Mouse (Mus musculus) MEL (cell line): Measurements from ENCODE around the gene Tedc1. TPM values are rescaled to one million over a fixed set of nuclear protein-coding genes. Genes with fewer than 3 reads are reported as not detected.

Experiments used
- DNase-seq: peaks from one replicate; pipeline ENCODE4 v3.0.0; 2011; ENCODE audit warnings: low read depth, low spot score
- H3K27ac ChIP-seq: 2 replicates; pipeline ENCODE4 v1.5.1; 2012; ENCODE audit warnings: low read depth, mild to moderate bottlenecking, control low read depth, low read length, moderate library complexity; ENCODE audit not compliant: control insufficient read depth
- H3K27me3 ChIP-seq, 2 experiments: fragments of 150-350 bp in 1 of 2; sonication (generic) in 1 of 2; 2 replicates each; pipeline ENCODE4 v1.6.1; 2012; ENCODE audit warnings: low read length in 2 of 2, mild to moderate bottlenecking in 2 of 2, improper control_type of control experiment in 1 of 2, moderate library complexity in 1 of 2; ENCODE audit not compliant: insufficient read depth in 2 of 2, control insufficient read depth in 1 of 2
- H3K36me3 ChIP-seq, 2 experiments: 2 replicates each; pipeline ENCODE4 v1.6.1; 2012 to 2014; ENCODE audit warnings: low read length in 2 of 2, improper control_type of control experiment in 1 of 2, inconsistent platforms in 1 of 2, mild to moderate bottlenecking in 1 of 2; ENCODE audit not compliant: insufficient read depth in 2 of 2, control insufficient read depth in 1 of 2
- H3K4me1 ChIP-seq, 2 experiments: fragments of 150-350 bp in 1 of 2; sonication (generic) in 1 of 2; 2 replicates each; pipeline ENCODE4 v1.6.1; 2012; ENCODE audit warnings: low read length in 2 of 2, improper control_type of control experiment in 1 of 2, mild to moderate bottlenecking in 1 of 2; ENCODE audit not compliant: insufficient read depth in 2 of 2, control insufficient read depth in 1 of 2
- H3K4me3 ChIP-seq, 2 experiments: fragments of 150-350 bp in 1 of 2; sonication (generic) in 1 of 2; 2 replicates each; pipeline ENCODE4 v1.5.1; 2012; ENCODE audit warnings: low read depth in 2 of 2, low read length in 2 of 2, mild to moderate bottlenecking in 2 of 2, moderate library complexity in 2 of 2, control low read depth in 1 of 2, improper control_type of control experiment in 1 of 2; ENCODE audit not compliant: control insufficient read depth in 1 of 2, insufficient read depth in 1 of 2
- H3K79me2 ChIP-seq: 2 replicates; pipeline ENCODE4 v1.6.1; 2012; ENCODE audit warnings: mild to moderate bottlenecking, low read length, moderate library complexity; ENCODE audit not compliant: control insufficient read depth, poor library complexity, insufficient read depth
- H3K9ac ChIP-seq: 2 replicates; pipeline ENCODE4 v1.6.1; 2012; ENCODE audit warnings: low read depth, mild to moderate bottlenecking, control low read depth, low read length, moderate library complexity; ENCODE audit not compliant: control insufficient read depth, poor library complexity, severe bottlenecking
- H3K9me3 ChIP-seq: fragments of 150-350 bp; sonication (generic); replicated peaks from 2 replicates; pipeline ENCODE4 v1.6.1; 2012; ENCODE audit warnings: mild to moderate bottlenecking, low read length, improper control_type of control experiment, moderate library complexity; ENCODE audit not compliant: insufficient read depth
- BHLHE40 ChIP-seq: IDR thresholded peaks from 2 replicates; pipeline ENCODE4 v1.6.1; 2012; ENCODE audit warnings: low read depth, mild to moderate bottlenecking, inconsistent platforms, low read length, improper control_type of control experiment, borderline replicate concordance
- CHD1 ChIP-seq: IDR thresholded peaks from 2 replicates; pipeline ENCODE4 v1.6.1; 2012; ENCODE audit warnings: low read depth, mild to moderate bottlenecking, inconsistent platforms, low read length, improper control_type of control experiment
- CTCF ChIP-seq, 3 experiments: IDR thresholded peaks in 2 of 3; conservative IDR thresholded peaks in 1 of 3; 2 replicates each; pipeline ENCODE4 v1.5.1; 2011 to 2012; ENCODE audit warnings: low read length in 3 of 3, low read depth in 2 of 3, mild to moderate bottlenecking in 2 of 3, improper control_type of control experiment in 1 of 3, inconsistent platforms in 1 of 3, mixed read lengths in 1 of 3, moderate library complexity in 1 of 3; ENCODE audit not compliant: control insufficient read depth in 1 of 3, insufficient read depth in 1 of 3, poor library complexity in 1 of 3, severe bottlenecking in 1 of 3
- ELF1 ChIP-seq: IDR thresholded peaks from 2 replicates; pipeline ENCODE4 v1.6.1; 2014; ENCODE audit warnings: low read depth, mild to moderate bottlenecking, inconsistent platforms, low read length, improper control_type of control experiment, moderate library complexity
- EP300 ChIP-seq, 2 experiments: IDR thresholded peaks; 2 replicates each; pipeline ENCODE4 v1.6.1; 2011; ENCODE audit warnings: improper control_type of control experiment in 2 of 2, low read length in 2 of 2, low read depth in 1 of 2, mild to moderate bottlenecking in 1 of 2
- GABPA ChIP-seq: IDR thresholded peaks from 2 replicates; pipeline ENCODE4 v1.6.1; 2012; ENCODE audit warnings: low read depth, mild to moderate bottlenecking, inconsistent platforms, low read length, improper control_type of control experiment, moderate library complexity
- HCFC1 ChIP-seq: IDR thresholded peaks from 2 replicates; pipeline ENCODE4 v1.6.1; 2012; ENCODE audit warnings: low read depth, mild to moderate bottlenecking, inconsistent platforms, low read length, improper control_type of control experiment, moderate library complexity
- JUND ChIP-seq: IDR thresholded peaks from 2 replicates; pipeline ENCODE4 v1.6.1; 2011; ENCODE audit warnings: low read depth, mild to moderate bottlenecking, improper control_type of control experiment, low read length
- KAT2A ChIP-seq: conservative IDR thresholded peaks from 2 replicates; pipeline ENCODE4 v1.6.1; 2012; ENCODE audit warnings: low read depth, low read length, improper control_type of control experiment, inconsistent platforms
- MAFK ChIP-seq: IDR thresholded peaks from 2 replicates; pipeline ENCODE4 v1.6.1; 2011; ENCODE audit warnings: low read depth, mild to moderate bottlenecking, low read length, improper control_type of control experiment, borderline replicate concordance
- MAX ChIP-seq: IDR thresholded peaks from 2 replicates; pipeline ENCODE4 v1.6.1; 2011; ENCODE audit warnings: low read length, improper control_type of control experiment
- MAZ ChIP-seq: IDR thresholded peaks from 2 replicates; pipeline ENCODE4 v1.6.1; 2012; ENCODE audit warnings: low read depth, mild to moderate bottlenecking, inconsistent platforms, low read length, improper control_type of control experiment
- MXI1 ChIP-seq: IDR thresholded peaks from 2 replicates; pipeline ENCODE4 v1.6.1; 2011; ENCODE audit warnings: mild to moderate bottlenecking, low read depth, low read length, improper control_type of control experiment
- MYB ChIP-seq: IDR thresholded peaks from 2 replicates; pipeline ENCODE4 v1.6.1; 2011; ENCODE audit warnings: mild to moderate bottlenecking, low read depth, low read length, improper control_type of control experiment
- MYC ChIP-seq: IDR thresholded peaks from 2 replicates; pipeline ENCODE4 v1.6.1; 2011; ENCODE audit warnings: low read depth, mild to moderate bottlenecking, low read length, improper control_type of control experiment, moderate library complexity
- NELFE ChIP-seq: IDR thresholded peaks from 2 replicates; pipeline ENCODE4 v1.6.1; 2011; ENCODE audit warnings: low read depth, low read length, improper control_type of control experiment
- POLR2AphosphoS2 ChIP-seq: IDR thresholded peaks from 2 replicates; pipeline ENCODE4 v1.6.1; 2011; ENCODE audit warnings: low read length, improper control_type of control experiment
- POLR2AphosphoS5 ChIP-seq: IDR thresholded peaks from 2 replicates; pipeline ENCODE4 v1.6.1; 2012; ENCODE audit warnings: low read depth, borderline replicate concordance, mild to moderate bottlenecking, inconsistent platforms, low read length, moderate library complexity, mixed read lengths
- RAD21 ChIP-seq: IDR thresholded peaks from 2 replicates; pipeline ENCODE4 v1.6.1; 2011; ENCODE audit warnings: mild to moderate bottlenecking, low read depth, low read length, improper control_type of control experiment
- RCOR1 ChIP-seq: IDR thresholded peaks from 2 replicates; pipeline ENCODE4 v1.6.1; 2012; ENCODE audit warnings: low read depth, mild to moderate bottlenecking, inconsistent platforms, low read length, improper control_type of control experiment
- SIN3A ChIP-seq: IDR thresholded peaks from 2 replicates; pipeline ENCODE4 v1.6.1; 2012; ENCODE audit warnings: low read length, improper control_type of control experiment, inconsistent platforms
- TAL1 ChIP-seq: IDR thresholded peaks from 2 replicates; pipeline ENCODE4 v1.6.1; 2012; ENCODE audit warnings: mild to moderate bottlenecking, inconsistent platforms, low read length, moderate library complexity, mixed read lengths
- TBP ChIP-seq: IDR thresholded peaks from 2 replicates; pipeline ENCODE4 v1.8.0; 2011; ENCODE audit warnings: low read depth, low read length, improper control_type of control experiment
- UBTF ChIP-seq: IDR thresholded peaks from 2 replicates; pipeline ENCODE4 v1.6.1; 2012; ENCODE audit warnings: low read depth, mild to moderate bottlenecking, inconsistent platforms, low read length, improper control_type of control experiment, moderate library complexity, borderline replicate concordance; ENCODE audit not compliant: insufficient read depth
- USF1 ChIP-seq: IDR thresholded peaks from 2 replicates; pipeline ENCODE4 v1.6.1; 2014; ENCODE audit warnings: low read depth, mild to moderate bottlenecking, inconsistent platforms, low read length, improper control_type of control experiment, moderate library complexity
- ZC3H11A ChIP-seq: IDR thresholded peaks from 2 replicates; pipeline ENCODE4 v1.6.1; 2012; ENCODE audit warnings: low read depth, mild to moderate bottlenecking, inconsistent platforms, low read length, improper control_type of control experiment
- ZKSCAN1 ChIP-seq: IDR thresholded peaks from 2 replicates; pipeline ENCODE4 v1.6.1; 2012; ENCODE audit warnings: low read depth, mild to moderate bottlenecking, inconsistent platforms, low read length, improper control_type of control experiment, moderate library complexity
- ZMIZ1 ChIP-seq: IDR thresholded peaks from 2 replicates; pipeline ENCODE4 v1.6.1; 2012; ENCODE audit warnings: low read depth, mild to moderate bottlenecking, inconsistent platforms, low read length, improper control_type of control experiment, moderate library complexity
- ZNF384 ChIP-seq: IDR thresholded peaks from 2 replicates; pipeline ENCODE4 v1.6.1; 2012; ENCODE audit warnings: low read depth, mild to moderate bottlenecking, inconsistent platforms, low read length, improper control_type of control experiment
- polyA plus RNA-seq, 2 experiments: library from polyadenylated mRNA; stranded (reverse) in 1 of 2; unstranded in 1 of 2; fragments of >175 nt in 1 of 2; fragments of >200 nt in 1 of 2; gene quantifications; 2 replicates each; pipeline versions ENCODE4 v1.2.1 to v1.2.4; 2012; ENCODE audit warnings: low replicate concordance in 2 of 2, low read depth in 1 of 2; ENCODE audit not compliant: insufficient read length in 2 of 2, insufficient read depth in 1 of 2, missing spikeins in 1 of 2
- total RNA-seq: library from RNA; depleted of rRNA; stranded (reverse); fragments of 300-350 nt; gene quantifications from 2 replicates; pipeline ENCODE4 v1.2.3, GENCODE M21; 2012

The Tedc1 gene
- total and polyA plus RNA-seq, 3 experiments = 50.7 to 74.7 TPM; not detected in 1

DNA sequence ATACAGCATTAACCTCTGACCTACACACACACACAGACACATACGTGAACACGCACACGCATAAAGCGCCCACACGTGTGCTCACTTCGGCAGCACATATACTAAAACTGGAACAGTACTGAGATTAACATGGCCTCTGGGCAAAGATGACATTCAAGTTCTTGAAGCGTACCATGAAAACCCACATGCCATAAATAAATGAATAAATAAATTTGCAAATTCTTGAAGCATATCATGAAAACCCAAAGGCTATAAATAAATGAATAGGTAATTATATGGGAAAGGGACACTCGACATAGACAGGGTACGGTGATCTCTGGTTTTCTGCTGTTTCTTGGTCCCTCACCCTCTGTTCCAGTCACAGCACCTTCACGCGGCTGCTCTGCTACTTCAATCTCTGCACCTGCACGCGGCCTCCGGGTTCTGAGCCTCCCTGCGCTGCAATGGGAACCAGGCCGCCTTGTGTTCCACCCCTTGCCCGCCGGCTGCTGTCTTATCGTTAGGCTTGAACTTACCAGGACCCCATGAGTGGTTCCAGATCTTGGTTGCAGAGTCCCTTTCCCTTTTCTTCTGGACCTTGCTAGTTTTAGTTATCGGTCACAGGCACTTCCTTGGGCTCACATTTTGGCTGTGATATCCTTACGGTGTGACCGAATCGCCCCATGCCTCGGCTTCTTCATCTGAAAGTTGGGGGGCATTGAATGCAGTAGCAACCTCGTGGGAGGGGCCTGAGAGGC lies 58.0 kb downstream of the Tedc1 start (continued):
- TF ChIP-seq POLR2AphosphoS5 = no peak
- no peak for TF ChIP-seq ZC3H11A
- TF ChIP-seq ELF1 = no peak
- 0 out of 2 replicates have a peak, but pooled peaks have one; percentile 26 for TF ChIP-seq USF1
- peak; percentile 64 for TF ChIP-seq MAX
- TF ChIP-seq ZMIZ1 = 0 out of 2 replicates have a peak, but pooled peaks have one; percentile 22
- TF ChIP-seq TAL1 = peak; percentile 33; the same call in 1 of the 2 replicates
- no peak for TF ChIP-seq RAD21
- TF ChIP-seq NELFE = peak; percentile 71
- no peak; the same call in 1 of the 2 replicates for TF ChIP-seq MAZ
- TF ChIP-seq POLR2AphosphoS2 = no peak
- peak; percentile 88 for TF ChIP-seq BHLHE40
- no peak for TF ChIP-seq MAFK
- no peak for TF ChIP-seq KAT2A
- peak; percentile 17; the same call in 1 of the 2 replicates for TF ChIP-seq HCFC1
- peak; percentile 50; the same call in 1 of the 2 replicates for TF ChIP-seq CHD1
- TF ChIP-seq TBP = 0 out of 2 replicates have a peak, but pooled peaks have one; percentile 13

DNA sequence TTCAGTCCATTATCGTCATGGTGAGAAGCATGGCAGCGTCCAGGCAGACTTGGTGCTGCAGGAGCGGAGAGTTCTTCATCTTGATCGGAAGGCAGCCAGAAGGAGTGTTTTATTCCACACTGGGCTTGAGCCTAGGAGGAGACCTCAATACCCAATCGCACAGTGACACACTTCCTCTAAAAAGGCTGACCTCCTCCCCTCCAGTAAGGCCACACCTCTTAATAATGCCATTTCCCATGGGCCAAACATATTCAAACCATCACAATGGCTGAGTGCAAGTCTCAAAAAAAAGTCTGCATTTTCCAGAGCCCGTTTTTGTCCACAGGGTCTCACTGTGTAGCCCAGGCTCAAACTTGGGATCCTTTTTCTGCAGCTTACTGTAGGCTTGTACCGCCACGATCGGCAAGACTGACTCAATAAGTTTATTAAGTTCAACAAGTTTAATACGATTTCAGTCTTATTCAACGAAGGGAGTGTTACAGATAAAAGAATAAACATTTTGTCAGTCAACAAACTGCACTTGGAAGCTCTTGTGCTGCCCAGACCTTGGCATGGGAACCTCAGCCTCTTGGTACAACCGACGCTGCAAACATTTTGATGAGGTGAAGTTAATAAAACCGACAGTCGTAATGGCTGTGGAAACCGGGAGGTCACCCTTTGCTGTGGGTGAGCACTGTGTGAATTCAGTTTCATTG lies 58.9 kb downstream of the Tedc1 start:
- Histone ChIP-seq H3K36me3 (peaks cover 0 to 22% of the 10 kb centered on the region in 2 experiments; a peak in 2 of 4 replicates), H3K79me2 (peaks cover 13% of the 10 kb centered on the region), H3K9ac (peak overlapping the region; percentile 75), H3K4me3 (peak overlapping the region; percentile 52 to 67), H3K27me3 (no peaks in the 10 kb centered on the region), H3K4me1 (peaks cover 22 to 43% of the 10 kb centered on the region in 2 experiments), H3K27ac (peak overlapping the region; percentile 90), H3K9me3 (no peaks in the 10 kb centered on the region)
- peak; percentile 100 for DNase-seq
- TF ChIP-seq KAT2A (no peak; the same call in 1 of the 2 replicates), RCOR1 (peak; percentile 67), RAD21 (no peak; the same call in 1 of the 2 replicates), CTCF (IDR thresholded peaks at IDR 0.05 in 2 of 3, conservative IDR thresholded peaks at IDR 0.05 in 1 of 3; ENCODE audit: control insufficient read depth in 1 of 3, insufficient read depth in 1 of 3, low read depth in 2 of 3, low read length in 3 of 3, poor library complexity in 1 of 3, severe bottlenecking in 1 of 3) (no peak), CHD1 (peak; percentile 21; the same call in 1 of the 2 replicates), TAL1 (peak; percentile 63), TBP (peak; percentile 93), ZMIZ1 (peak; percentile 94), POLR2AphosphoS5 (peak; percentile 84; the same call in 1 of the 2 replicates), JUND (no peak), HCFC1 (peak; percentile 36; the same call in 1 of the 2 replicates), ZKSCAN1 (no peak), MYC (peak; percentile 90), GABPA (no peak), SIN3A (peak; percentile 16; the same call in 1 of the 2 replicates), MYB (0 out of 2 replicates have a peak, but pooled peaks have one; percentile 22), ZNF384 (peak; percentile 81), MXI1 (peak; percentile 10; the same call in 1 of the 2 replicates), MAFK (no peak), ELF1 (peak; percentile 65), MAX (peak; percentile 87), BHLHE40 (no peak), EP300 (IDR thresholded peaks at IDR 0.05; ENCODE audit: low read depth in 1 of 2, low read length in 2 of 2) (peak; percentile 52 to 61), UBTF (no peak)
